Mouse (Mus musculus): ENCODE data around the gene Mmgt2.
"Not testable (repeated sequence)": the region's sequence is repeated elsewhere in the genome, so short reads cannot be mapped to it uniquely, and the experiment has no call there.

Gene Mmgt2

DNA sequence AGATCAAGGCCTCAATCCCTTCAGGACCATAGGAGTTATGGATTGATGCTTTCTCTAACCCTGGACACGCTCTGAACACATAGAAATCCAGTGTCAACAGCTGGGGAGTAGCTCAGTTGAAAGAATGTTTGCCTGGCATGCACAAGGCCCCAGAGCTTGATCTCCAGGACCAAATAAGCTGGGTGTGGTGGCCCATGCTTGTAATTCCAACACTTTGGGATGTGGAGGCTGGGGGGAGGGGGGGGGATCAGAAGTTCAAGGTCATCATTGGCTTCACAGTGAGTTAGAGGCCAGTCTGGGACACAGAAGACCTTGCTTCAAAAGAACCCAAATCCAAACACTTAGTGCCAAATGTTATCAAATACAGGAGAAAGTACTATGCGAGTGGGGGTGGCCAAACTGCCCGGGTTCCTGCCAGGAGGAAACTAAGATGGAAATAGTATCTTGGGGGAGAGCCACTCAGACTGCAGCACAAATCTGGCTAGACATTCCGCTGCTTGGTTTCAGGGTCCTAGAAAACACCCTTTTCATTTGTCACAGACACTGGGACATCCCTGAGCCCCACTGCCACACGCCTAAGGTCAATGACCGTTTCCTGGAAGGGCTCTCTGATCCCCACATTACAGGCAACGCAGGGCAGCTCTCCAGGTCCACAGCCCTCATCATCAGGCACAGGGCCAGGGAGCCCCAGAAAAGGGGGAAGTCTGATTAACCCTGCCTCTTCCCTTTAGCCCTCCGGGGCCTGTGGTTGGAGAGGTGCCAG lies 2.6 kb upstream of the Mmgt2 start:
- no peak for DNase-seq (ENCODE audit: low read depth, low spot score)

DNA sequence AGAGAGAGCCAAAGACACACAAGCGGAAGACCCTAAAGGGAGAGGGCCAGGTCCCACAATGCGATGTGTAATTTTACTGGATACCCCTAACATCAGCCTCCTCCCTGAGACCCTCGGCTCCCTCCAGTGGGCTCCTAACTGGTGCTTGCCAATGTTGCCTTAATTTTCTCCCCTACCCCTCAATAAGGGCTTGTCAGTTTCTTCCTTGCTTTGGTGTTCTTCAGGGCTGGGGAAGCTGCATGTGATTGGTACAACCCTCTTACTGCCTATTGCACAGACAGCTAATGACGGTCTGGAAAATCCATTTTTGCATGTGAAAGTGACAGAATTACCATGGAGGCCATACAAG lies 2.0 kb upstream of the Mmgt2 start:
- no peak for DNase-seq (ENCODE audit: low read depth, low spot score)

DNA sequence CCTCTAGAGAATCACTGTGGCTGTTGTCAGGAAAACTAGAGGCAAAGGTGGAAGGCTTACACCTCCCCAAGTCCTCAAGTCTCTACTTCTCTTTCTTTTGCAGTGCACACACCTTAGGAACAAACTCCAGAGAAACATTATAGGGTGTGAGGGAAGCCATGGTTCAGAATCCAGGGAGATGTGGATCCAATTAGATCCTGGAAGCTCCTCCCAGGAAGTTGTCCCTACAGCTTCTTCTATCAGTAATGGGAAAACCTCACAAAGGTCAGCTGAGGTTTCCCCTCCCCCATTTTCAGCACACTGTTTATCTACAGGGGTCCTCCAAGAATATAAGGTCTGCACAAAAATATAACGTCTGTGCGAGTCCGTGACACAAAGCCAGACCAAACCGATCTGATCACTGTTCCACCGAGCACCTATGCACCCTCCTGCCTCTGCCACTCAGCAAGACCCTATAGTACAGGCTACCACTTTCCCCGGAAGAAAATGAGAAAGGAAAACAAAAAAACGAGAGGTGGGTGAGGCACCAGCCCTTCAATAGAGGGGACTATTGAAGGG lies 1.4 kb upstream of the Mmgt2 start:
- no peak for DNase-seq (ENCODE audit: low read depth, low spot score)

DNA sequence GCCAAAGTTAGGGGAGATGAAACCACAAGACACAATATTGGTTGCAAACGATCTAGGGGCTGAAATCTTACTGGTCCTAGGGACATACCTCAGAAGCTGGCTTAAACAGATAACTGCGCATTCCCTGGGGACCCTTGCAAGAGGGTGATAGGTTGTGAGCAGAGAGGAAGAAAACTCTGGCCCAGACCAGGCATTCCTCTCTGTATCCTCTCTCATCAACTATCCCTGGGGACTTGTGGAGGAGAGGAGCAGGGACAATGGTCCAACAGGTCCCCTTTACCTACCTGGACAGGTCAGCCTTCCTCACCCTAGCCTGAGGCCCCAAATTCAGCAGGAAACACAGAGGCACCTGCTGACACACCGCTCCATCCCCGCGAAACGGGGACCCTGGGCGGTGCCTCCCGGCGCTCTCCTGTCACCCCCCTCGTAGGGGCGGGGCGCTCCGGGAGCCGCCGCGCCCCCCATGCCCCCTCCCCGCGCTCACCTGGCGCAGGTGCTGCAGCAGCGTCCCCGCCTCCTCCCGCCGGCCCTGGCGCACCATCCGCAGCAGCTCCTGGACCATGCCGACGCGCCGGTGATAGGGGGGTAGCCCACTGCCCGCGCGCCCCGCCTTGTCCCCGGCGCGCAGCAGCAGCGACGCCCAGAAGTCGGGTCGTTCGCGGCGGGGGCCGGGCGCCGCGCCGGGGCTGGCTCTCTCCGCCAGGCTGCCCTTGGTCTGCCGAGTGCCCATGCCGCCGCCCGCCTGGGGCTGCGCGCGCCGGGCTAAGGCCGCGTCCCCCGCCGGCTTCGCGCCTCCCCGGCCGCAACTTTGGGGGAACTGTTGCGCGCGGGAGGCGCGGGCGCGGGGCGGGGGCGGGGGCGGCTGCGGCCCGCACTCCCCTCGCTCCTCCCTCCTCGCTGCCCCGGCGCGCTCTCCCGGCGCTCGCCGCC lies 538 bp upstream of the Mmgt2 start, which contains the start of gene Lrrc75a:
Lrrc75a (minus strand) TSS at position 863 of the 930 bp plus-strand sequence.
- DNase-seq (ENCODE audit: low read depth, low spot score), result peak; percentile 59

DNA sequence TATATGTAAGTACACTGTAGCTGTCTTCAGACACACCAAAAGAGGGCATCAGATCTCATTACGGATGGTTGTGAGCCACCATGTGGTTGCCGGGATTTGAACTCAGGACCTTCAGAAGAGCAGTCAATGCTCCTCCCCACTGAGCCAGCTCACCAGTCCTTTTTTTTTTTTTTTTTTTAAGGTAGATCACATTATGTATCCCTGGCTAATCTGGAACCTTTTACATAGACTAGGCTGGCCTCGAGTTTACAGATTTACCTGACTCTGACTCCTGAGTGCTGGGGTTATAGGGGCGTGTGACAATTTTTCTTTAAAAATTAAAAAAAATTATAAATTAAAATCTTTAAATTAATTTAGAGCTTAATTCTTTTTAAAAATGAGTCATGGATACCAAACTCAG lies 1.3 kb downstream of the Mmgt2 start:
- not testable (repeated sequence) for DNase-seq (ENCODE audit: low read depth, low spot score)

DNA sequence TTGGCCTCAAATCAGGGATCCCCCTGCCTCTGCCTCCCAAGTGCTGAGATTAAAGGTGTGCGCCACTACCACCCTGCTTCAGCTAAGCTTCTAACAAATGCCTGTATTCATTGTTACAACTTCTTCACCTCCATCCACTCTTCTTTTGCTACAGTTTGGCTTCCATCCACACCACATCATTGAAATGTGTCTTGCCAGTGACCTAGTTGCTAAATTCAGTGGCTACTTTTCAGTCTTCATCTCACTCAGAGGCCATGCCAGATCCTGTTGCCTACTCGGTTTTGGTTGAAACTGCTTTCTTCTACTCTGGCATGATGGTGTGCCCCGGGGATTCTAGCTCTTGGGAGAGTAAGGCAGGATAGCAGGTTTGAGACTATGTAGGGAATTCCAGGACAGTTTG lies 3.1 kb downstream of the Mmgt2 start:
- no peak for DNase-seq (ENCODE audit: low read depth, low spot score)

DNA sequence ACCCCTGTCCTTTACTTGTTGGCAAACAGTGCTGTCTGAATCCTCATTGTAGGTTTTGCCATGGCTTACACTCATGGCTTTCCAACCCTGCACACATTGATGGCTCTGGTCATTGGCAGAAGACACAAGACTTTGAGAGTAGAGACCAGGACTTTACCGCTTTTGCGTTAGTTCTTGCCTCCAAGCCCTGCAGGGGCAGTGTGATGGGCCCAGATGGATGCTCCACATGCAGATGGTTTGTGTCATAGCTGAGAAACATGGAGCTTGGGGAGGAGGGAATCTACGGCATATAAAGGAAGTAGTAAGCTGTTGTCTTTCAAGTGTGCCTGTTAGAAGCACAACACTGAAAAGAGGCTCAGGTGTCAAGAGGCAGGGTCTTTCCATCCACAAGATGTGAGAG lies 3.6 kb downstream of the Mmgt2 start:
- no peak for DNase-seq (ENCODE audit: low read depth, low spot score)

DNA sequence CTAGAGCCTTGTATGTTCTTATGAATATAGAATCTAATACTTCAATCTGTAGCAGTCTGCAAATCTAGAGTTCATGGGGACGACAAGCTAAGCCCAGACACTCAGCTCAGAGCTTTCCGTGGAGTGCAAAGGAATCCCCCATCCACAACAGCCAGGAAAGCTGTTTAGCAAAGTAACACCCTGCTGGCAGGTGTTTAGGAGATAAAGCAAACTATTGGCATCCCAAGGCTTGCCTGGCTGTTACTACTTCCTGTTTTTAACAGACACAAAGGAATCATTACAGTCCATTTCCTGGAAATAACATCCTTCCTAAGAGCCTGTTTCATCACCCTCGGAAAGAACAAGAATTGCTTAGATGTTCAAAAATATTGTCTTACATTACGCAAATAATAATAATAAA lies 12.4 kb downstream of the Mmgt2 start:
- no peak for DNase-seq (ENCODE audit: low read depth, low spot score)

DNA sequence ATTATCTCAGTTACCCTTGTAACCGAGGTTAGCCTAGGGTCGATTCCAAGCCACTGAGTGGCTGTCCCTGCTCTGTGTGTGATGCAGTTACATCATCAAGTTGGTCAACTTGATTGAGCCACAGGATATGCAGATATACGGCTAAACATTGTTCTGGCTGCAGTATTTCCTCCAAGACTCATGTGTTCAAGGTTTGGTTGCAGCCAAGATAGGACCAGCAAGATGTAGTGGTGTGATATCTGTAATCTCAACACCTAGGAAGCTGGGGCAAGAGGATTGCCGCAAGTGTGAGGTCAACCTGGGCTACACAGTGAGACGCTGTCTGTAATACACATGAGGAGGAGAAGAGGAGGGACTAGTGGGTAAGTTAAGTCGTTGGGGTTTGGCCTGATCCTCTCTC lies 15.8 kb downstream of the Mmgt2 start:
- no peak for DNase-seq (ENCODE audit: low read depth, low spot score)

DNA sequence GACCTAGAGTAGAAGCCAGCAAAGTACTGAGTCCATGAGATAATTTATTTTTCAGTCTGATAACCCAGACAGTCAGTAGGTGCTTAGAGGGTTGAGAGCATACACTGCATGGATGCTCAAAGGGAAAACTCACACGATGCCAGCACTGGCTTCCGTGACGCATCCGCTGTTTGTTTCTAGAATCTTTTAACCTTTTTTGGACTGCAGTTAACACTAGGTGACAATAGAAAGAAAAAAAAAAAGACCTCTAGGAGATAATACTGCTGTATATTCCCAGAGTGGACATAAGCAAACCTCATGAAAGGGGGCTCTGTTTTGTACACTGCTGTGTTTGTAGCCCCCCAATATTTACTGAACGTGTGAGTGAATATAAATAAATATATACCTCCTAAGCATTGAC lies 20.5 kb downstream of the Mmgt2 start:
- DNase-seq (ENCODE audit: low read depth, low spot score), result no peak

DNA sequence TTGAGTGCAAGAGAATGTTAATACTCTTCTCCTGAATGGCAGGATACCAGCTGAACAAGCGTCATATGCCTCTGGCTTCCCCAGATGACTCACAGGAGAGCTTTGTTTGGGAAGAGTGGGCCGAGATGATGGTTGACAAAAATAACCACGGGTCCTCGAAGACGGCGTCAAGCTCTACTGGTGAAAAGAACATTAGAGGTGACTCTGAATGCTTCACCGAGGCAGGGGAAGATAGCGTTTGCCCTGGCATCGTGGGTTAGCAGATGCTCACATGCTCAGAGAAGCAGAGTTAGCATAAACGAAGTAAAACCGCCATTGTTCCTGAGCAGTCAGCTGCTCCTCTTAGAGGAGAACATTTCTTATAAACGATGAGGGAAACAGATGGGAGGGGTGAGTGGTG lies 21.0 kb downstream of the Mmgt2 start:
- DNase-seq (ENCODE audit: low read depth, low spot score), result no peak

DNA sequence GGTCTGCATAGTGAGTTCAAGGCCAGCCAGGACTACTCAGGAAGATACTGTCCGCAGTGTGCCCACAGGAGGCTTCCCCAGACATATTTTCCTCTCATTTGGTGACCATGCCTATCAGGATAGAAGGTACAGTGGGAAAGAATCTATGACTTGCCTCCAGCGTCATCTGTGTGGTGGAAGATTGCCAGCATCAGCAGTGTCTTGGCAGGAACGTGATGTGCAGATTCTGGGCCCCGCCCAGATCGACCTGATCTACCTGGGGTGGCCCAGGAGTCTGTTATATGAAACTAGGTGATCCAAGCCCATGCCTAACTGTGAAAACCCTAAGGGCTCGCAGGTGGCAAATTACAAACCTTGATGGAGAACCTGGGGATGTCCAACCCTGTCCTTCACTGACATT lies 21.5 kb downstream of the Mmgt2 start:
- DNase-seq (ENCODE audit: low read depth, low spot score), result no peak

DNA sequence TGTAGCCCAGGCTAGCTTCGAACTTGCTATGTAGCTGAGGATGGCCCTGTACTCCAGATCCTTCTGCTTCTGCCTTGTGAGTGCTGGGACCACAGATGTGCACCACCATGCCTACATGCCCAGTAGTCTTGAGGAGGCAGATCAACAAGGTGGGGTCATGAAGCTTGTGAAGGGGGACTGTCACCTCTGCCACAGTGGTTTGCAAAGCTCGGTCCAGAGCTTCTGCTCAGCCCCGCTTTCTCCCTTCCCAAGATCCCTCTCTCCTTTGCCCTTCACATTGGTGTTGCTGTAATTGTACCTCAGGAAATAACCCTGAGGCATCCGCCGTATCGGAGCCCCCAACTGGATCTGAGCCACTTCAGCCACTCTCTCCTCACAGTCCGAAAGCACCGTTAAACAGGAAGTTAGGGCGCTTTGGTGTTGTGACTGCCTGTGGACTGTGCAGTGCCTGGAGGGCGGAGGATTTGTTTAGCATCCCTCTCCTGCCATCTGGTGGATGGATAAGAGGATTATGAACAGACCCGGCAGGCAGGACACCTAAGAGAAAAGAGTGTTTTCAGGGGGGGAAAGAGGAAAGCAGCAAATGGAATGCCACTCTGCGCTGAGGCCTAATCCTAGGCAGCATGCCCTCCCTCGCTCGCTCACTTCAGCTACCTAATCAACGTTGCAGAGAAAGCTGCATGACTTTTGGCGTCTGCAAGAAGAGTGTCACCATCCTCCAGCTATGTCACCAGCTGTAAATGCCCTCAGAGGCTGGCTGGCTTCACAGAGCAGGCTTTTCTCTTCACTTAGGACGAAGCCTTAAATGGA lies 27.2 kb downstream of the Mmgt2 start:
- DNase-seq (ENCODE audit: low read depth, low spot score), result peak; percentile 85

DNA sequence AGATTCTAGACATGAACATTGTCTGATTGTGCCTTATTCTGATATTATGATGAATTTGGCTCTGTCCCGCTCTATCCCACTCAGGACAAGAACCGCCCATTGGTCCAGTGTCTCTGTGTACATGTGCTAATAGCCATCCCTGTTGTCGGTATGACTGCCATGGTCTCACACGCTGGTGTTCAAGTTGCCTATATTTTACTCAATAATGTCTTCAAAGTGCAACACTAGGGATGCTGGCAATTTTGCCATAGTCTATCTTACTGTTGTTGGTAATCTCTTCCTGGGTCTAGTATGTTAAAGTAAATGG lies 27.8 kb downstream of the Mmgt2 start:
- no peak for DNase-seq (ENCODE audit: low read depth, low spot score)

DNA sequence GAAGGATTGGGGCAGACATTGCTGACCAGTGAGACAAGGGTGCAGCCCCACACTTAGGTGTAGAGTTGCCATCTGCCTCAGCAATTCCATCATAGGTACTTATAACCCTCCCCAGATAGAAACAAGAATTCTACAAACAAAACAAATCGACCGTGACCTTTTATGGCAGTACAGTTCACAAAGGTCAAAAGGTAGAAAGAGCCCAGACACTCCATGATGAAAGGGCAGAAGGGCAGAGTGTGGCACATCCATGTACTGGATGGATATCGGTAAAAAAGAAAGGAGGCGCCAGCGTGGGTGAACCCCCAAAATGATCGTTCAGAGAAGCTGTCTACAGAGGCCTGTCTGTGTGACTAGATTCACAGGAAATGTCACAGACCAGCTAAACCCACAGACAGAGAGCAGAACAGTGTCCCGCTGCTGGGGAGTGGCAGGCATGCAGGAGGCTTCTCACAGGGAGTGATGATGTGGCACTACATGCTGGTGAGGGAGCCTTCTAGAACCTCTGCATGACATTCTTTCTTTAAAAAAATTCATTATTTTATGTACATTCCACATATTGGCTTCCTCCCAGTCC lies 30.4 kb downstream of the Mmgt2 start:
- no peak for DNase-seq (ENCODE audit: low read depth, low spot score)

DNA sequence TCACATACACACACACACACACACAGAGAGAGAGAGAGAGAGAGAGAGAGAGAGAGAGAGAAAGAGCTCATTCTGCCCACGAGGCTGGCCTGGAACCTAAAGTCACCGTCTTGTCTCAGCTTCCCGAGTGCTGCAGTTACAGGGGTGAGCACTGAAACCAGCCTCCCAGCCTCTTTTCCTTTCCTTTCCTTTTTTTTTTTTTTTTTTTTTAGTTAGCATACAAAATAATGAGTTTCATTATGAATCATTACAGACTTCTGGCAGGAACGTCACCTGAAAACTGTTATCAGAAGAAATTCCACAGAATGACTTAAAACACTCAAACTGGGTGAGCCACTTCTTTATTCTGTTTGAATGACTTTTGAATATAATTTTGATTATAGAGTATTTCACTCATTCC lies 31.5 kb downstream of the Mmgt2 start:
- no peak for DNase-seq (ENCODE audit: low read depth, low spot score)

DNA sequence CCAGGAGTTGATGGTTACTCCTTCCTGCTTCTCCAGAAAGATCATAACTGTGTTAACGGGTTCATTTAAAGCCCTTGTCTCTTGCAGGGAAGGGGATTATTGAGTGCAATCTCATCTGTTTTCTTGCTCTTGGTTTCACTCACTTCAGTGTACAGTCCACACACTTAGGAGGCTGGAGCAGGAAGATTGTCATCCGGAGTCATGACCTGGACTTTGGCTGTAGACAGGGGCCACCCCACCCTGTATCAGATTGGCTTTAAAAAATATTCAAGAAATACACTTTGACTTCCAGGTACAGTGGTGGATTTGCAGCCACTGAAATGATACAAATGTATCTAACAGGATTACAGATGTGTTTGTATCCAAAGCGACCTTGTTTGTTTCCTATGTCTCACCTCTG lies 43.1 kb downstream of the Mmgt2 start:
- DNase-seq (ENCODE audit: low read depth, low spot score), result no peak

DNA sequence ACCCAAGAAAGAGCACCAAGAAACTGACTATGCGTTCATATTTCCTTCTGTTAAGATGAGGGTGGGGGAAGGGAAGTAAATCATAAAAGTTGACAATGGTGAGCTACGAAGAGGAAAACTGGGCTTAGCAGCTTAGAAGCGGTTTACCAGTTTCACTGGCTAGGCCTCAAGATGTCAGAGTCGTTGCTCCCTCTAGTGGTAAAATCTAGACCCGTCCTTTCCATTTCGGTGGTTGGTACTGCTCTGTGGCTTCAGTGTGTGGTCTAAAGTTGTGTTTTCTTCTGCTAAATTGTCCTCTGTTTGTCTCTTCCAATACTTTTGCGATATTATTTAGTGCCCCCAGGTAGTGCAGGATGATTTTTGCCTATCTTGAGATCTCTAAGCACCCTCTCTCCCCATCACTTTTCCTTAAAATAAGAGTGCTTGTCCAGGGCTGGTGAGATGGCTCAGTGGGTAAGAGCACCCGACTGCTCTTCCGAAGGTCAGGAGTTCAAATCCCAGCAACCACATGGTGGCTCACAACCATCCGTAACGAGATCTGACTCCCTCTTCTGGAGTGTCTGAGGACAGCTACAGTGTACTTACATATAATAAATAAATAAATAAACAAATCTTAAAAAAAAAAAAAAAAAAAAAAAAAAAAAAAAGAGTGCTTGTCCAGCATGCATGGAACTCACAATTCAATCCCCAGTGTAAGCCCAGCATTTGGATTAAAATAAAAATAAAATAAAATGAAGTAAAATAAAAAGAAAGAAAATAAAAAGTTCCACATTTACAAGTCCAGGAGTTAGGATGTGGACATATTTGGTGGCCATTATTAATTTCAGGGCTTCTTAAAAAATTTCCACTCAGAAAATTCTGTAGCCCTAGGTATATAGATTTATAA lies 45.1 kb downstream of the Mmgt2 start:
- DNase-seq (ENCODE audit: low read depth, low spot score), result peak; percentile 87

DNA sequence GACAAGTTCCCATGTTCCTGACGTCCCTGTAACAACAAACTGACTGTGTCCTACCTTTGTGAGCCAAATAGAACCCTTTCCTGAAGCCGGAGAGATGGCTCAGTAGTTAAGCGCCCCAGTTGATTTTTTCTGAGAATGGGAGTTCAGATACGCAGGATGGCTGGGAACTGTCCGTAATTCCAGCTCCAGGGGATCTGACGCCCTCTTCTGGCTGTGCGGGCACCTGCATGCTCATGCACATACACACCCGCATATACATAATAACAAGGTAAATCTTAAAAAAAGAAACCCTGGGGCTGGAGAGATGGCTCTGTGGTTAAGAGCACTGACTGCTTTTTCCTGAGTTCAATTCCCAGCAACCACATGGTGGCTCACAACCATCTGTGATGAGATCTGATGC lies 46.7 kb downstream of the Mmgt2 start:
- no peak for DNase-seq (ENCODE audit: low read depth, low spot score)

DNA sequence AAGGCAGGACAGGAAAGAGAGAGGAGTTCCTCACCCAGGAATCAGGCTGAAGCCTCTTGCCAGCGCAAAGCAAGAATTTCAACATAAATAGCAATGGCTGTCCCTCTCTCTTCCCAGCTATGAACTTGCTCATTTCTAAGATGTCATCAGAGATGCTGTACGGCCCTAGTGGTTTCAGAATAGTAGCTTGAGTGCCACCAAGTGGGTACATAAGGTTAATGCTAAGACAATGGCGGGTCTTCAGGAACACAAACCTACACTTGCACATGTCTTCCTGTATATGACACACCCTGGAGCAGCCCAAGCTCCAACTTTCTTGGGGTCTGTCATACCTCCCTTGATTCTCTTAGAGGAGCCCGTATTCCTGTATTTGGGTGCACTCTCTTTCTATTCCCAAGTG lies 51.3 kb downstream of the Mmgt2 start:
- peak; percentile 49 for DNase-seq (ENCODE audit: low read depth, low spot score)

DNA sequence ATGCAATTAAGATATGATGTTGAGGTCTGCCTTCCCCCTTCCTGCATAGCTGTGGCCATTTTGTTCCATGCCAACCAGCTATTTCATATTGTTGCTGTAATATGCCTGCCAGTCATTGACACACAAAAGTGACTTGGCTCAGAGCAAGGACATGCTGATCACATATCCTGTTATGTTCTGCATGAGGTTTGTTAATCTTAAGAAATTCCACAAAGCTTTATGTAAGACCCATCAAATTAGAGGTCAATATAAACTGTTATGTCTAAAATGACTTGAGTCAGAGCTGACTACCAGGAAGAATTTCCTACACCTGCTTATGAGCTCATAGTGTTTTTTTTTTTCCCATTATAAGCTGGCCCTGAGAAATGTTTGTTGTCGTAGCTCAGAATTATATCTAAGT lies 52.8 kb downstream of the Mmgt2 start:
- DNase-seq (ENCODE audit: low read depth, low spot score), result no peak

Data from A20 (cell line).